Mouse (Mus musculus) kidney, postnatal 10 days (tissue): ENCODE measurements at regions not wholly inside any gene's neighbourhood (a gene's known extent, or its start where the extent isn't known, plus 50 kb on each side); places are given as distances from the start of the nearest gene placed in this dataset.

Experiments
- DNase-seq: peaks from one replicate; pipeline ENCODE4 v3.0.0; 2021; ENCODE audit warnings: mixed read lengths

GRCm38 (mm10) chr11:112889760-112890159 lies 107.7 kb downstream of the Sox9 start:
- no peak for DNase-seq

- no peak for DNase-seq
These were observed 115.6 kb downstream of the Sox9 start for GRCm38 (mm10) chr11:112897597-112897996.

GRCm38 (mm10) chr11:112902618-112903017 lies 120.6 kb downstream of the Sox9 start:
- DNase-seq = no peak

GRCm38 (mm10) chr11:112910309-112910708 lies 128.3 kb downstream of the Sox9 start:
- DNase-seq = no peak

- no peak for DNase-seq
These were observed 130.9 kb downstream of the Sox9 start for GRCm38 (mm10) chr11:112912875-112913274.

GRCm38 (mm10) chr11:112916923-112917322 lies 134.9 kb downstream of the Sox9 start:
- DNase-seq = no peak

- no peak for DNase-seq
These were observed 138.1 kb downstream of the Sox9 start for GRCm38 (mm10) chr11:112920131-112920530.

- DNase-seq = no peak
These were observed 142.6 kb downstream of the Sox9 start for GRCm38 (mm10) chr11:112924577-112924976.

- no peak for DNase-seq
These were observed 143.1 kb downstream of the Sox9 start for GRCm38 (mm10) chr11:112925140-112925539.

GRCm38 (mm10) chr11:112926330-112927025 lies 144.5 kb downstream of the Sox9 start:
- DNase-seq = peak; percentile 62

GRCm38 (mm10) chr11:112930186-112930808 lies 148.3 kb downstream of the Sox9 start:
- no peak for DNase-seq

- no peak for DNase-seq
These were observed 156.0 kb downstream of the Sox9 start for GRCm38 (mm10) chr11:112938035-112938434.

- DNase-seq = no peak
These were observed 169.4 kb downstream of the Sox9 start for GRCm38 (mm10) chr11:112951421-112951820.

GRCm38 (mm10) chr11:112952356-112952755 lies 170.3 kb downstream of the Sox9 start:
- no peak for DNase-seq

- peak; percentile 17 for DNase-seq
These were observed 171.5 kb downstream of the Sox9 start for GRCm38 (mm10) chr11:112953491-112953890.

- no peak for DNase-seq
These were observed 174.9 kb downstream of the Sox9 start for GRCm38 (mm10) chr11:112956748-112957440.

GRCm38 (mm10) chr11:112959609-112960008 lies 177.6 kb downstream of the Sox9 start:
- no peak for DNase-seq

GRCm38 (mm10) chr11:112973286-112973685 lies 191.3 kb downstream of the Sox9 start:
- DNase-seq = no peak

GRCm38 (mm10) chr11:112974893-112975292 lies 192.9 kb downstream of the Sox9 start:
- no peak for DNase-seq

GRCm38 (mm10) chr11:112976914-112977785 lies 195.1 kb downstream of the Sox9 start:
- DNase-seq = no peak

GRCm38 (mm10) chr11:112978884-112979283 lies 196.9 kb downstream of the Sox9 start:
- DNase-seq = no peak

GRCm38 (mm10) chr11:112979413-112979812 lies 197.4 kb downstream of the Sox9 start:
- DNase-seq = no peak
